ENCODE assay signal across 21 mouse cellular contexts in genomic region chr9:63356278-63356677, GRCm38 (mm10). TPM values are rescaled to one million over a fixed set of nuclear protein-coding genes. Genes with fewer than 3 reads are reported as not detected.
A peak's percentile ranks its signal among the peaks of the same experiment; 100 is the strongest.
DNase-seq lines count a peak whose midpoint lies in the region; ATAC-seq and TF ChIP-seq lines count a peak whose summit lies in the region.
"Had no signal": no experiment of that assay in that cellular context is flagged by ENCODE, and none has a peak within 500 bp of the region (broad histone marks: within the 10 kb centered on the region; RNA-seq: fewer than 3 reads in every experiment).

No protein-coding gene starts in this region.

- H3K4me2 ChIP-seq in kidney, embryonic 15.5 days = no peak overlapping the region
- no peak overlapping the region for H3K4me2 ChIP-seq in kidney, postnatal 0 days (ENCODE audit: low read length)
- no peak overlapping the region for H3K4me2 ChIP-seq in midbrain, embryonic 11.5 days
- H3K4me2 ChIP-seq in midbrain, embryonic 16.5 days (ENCODE audit: low read length) = no peak overlapping the region
- H3K4me2 ChIP-seq: embryonic facial prominence, embryonic 12.5 days; forebrain, embryonic 13.5 days; forebrain, embryonic 15.5 days had no signal

- H3K9me3 ChIP-seq in kidney, embryonic 15.5 days (replicated peaks) = no peaks in the 10 kb centered on the region
- H3K9me3 ChIP-seq in kidney, postnatal 0 days (replicated peaks; ENCODE audit: low read length) = no peaks in the 10 kb centered on the region
- no peaks in the 10 kb centered on the region for H3K9me3 ChIP-seq in midbrain, embryonic 11.5 days (ENCODE audit: control insufficient read depth, low read length)
- H3K9me3 ChIP-seq in midbrain, embryonic 16.5 days (replicated peaks; ENCODE audit: control insufficient read depth, low read length, poor library complexity, severe bottlenecking) = no peaks in the 10 kb centered on the region
- H3K9me3 ChIP-seq: embryonic facial prominence, embryonic 10.5 days; embryonic facial prominence, embryonic 12.5 days; forebrain, embryonic 13.5 days; forebrain, embryonic 15.5 days had no signal

- WGBS in kidney, embryonic 15.5 days = 31% methylated on average over 9 of the region's 9 CpGs
- 39% methylated on average over 9 of the region's 9 CpGs for WGBS in kidney, postnatal 0 days
- 96% methylated on average over 9 of the region's 9 CpGs for WGBS in midbrain, embryonic 11.5 days
- WGBS in midbrain, embryonic 16.5 days = 89% methylated on average over 9 of the region's 9 CpGs

- H3K27me3 ChIP-seq in kidney, embryonic 15.5 days = no peaks in the 10 kb centered on the region
- no peaks in the 10 kb centered on the region for H3K27me3 ChIP-seq in kidney, postnatal 0 days (ENCODE audit: insufficient read depth, low read length)
- no peaks in the 10 kb centered on the region for H3K27me3 ChIP-seq in midbrain, embryonic 11.5 days (ENCODE audit: control insufficient read depth, insufficient read depth, low read length)
- no peaks in the 10 kb centered on the region for H3K27me3 ChIP-seq in midbrain, embryonic 16.5 days (ENCODE audit: control insufficient read depth, insufficient read depth, low read depth, low read length)
- H3K27me3 ChIP-seq: embryonic facial prominence, embryonic 12.5 days; forebrain, embryonic 13.5 days; forebrain, embryonic 15.5 days had no signal

- H3K4me1 ChIP-seq in kidney, embryonic 15.5 days = peaks cover 23% of the 10 kb centered on the region
- no peaks in the 10 kb centered on the region; the same call in 1 of the 2 replicates for H3K4me1 ChIP-seq in kidney, postnatal 0 days (replicated peaks; ENCODE audit: insufficient read depth, low read length)
- no peaks in the 10 kb centered on the region for H3K4me1 ChIP-seq in midbrain, embryonic 11.5 days (ENCODE audit: control insufficient read depth, insufficient read depth, low read length)
- H3K4me1 ChIP-seq in midbrain, embryonic 16.5 days (ENCODE audit: control insufficient read depth, insufficient read depth, low read length) = no peaks in the 10 kb centered on the region
- H3K4me1 ChIP-seq: forebrain, embryonic 13.5 days; forebrain, embryonic 15.5 days had no signal

- H3K36me3 ChIP-seq in kidney, embryonic 15.5 days = 0 out of 2 replicates have a peak, but pooled peaks cover 3% of the 10 kb centered on the region
- H3K36me3 ChIP-seq in kidney, postnatal 0 days (ENCODE audit: insufficient read depth, low read length) = no peaks in the 10 kb centered on the region
- H3K36me3 ChIP-seq in midbrain, embryonic 11.5 days (ENCODE audit: control insufficient read depth, insufficient read depth, low read length) = no peaks in the 10 kb centered on the region
- H3K36me3 ChIP-seq in midbrain, embryonic 16.5 days (ENCODE audit: control insufficient read depth, insufficient read depth, low read length) = no peaks in the 10 kb centered on the region
- H3K36me3 ChIP-seq: forebrain, embryonic 15.5 days had no signal

- peak; percentile 20 for DNase-seq in adrenal gland, adult 2 months
- no peak for DNase-seq in adrenal gland, adult 18-20 months (ENCODE audit: low spot score in 2 of 2)
- DNase-seq in kidney, adult 9 months = no peak
- DNase-seq in kidney, postnatal 0 days (ENCODE audit: low spot score) = peak; percentile 66
- no peak for DNase-seq in kidney, postnatal 10 days
- DNase-seq in midbrain, embryonic 11.5 days (ENCODE audit: low spot score, missing footprints) = peak; percentile 2
- DNase-seq: adrenal gland, postnatal 10 days; adrenal gland, postnatal 25 days; B cell, adult 2 months; cerebellum, adult 11-12 months; cerebellum, adult 2 months; cerebellum, adult 9-10 months; cerebellum, postnatal 10 days; cerebellum, postnatal 25 days; forebrain, postnatal 0 days had no signal

- no peak overlapping the region for H3K4me3 ChIP-seq in kidney, embryonic 15.5 days (replicated peaks)
- H3K4me3 ChIP-seq in kidney, postnatal 0 days (replicated peaks; ENCODE audit: low read depth, low read length) = no peak overlapping the region
- H3K4me3 ChIP-seq in midbrain, embryonic 11.5 days (ENCODE audit: low read depth, low read length) = no peak overlapping the region
- H3K4me3 ChIP-seq in midbrain, embryonic 16.5 days (ENCODE audit: low read depth, low read length) = no peak overlapping the region
- H3K4me3 ChIP-seq: embryonic facial prominence, embryonic 10.5 days; embryonic facial prominence, embryonic 12.5 days; forebrain, embryonic 13.5 days; forebrain, embryonic 15.5 days had no signal

- no peak for ATAC-seq in kidney, embryonic 15.5 days (replicated peaks; ENCODE audit: low FRiP score)
- no peak for ATAC-seq in kidney, postnatal 0 days (replicated peaks; ENCODE audit: low FRiP score, low read depth)
- no peak for ATAC-seq in midbrain, embryonic 11.5 days (ENCODE audit: low FRiP score)
- ATAC-seq in midbrain, embryonic 16.5 days = no peak
- ATAC-seq: forebrain, embryonic 13.5 days; forebrain, embryonic 15.5 days; forebrain, postnatal 0 days had no signal

- TF ChIP-seq CTCF in kidney, postnatal 0 days (IDR thresholded peaks at IDR 0.05; ENCODE audit: low read depth) = no peak

- no peak overlapping the region for H3K9ac ChIP-seq in kidney, embryonic 15.5 days
- no peak overlapping the region for H3K9ac ChIP-seq in kidney, postnatal 0 days (ENCODE audit: low read depth, low read length)
- H3K9ac ChIP-seq in midbrain, embryonic 11.5 days (ENCODE audit: low read length) = no peak overlapping the region
- H3K9ac ChIP-seq in midbrain, embryonic 16.5 days (ENCODE audit: low read depth, low read length) = no peak overlapping the region
- H3K9ac ChIP-seq: embryonic facial prominence, embryonic 12.5 days; forebrain, embryonic 13.5 days; forebrain, embryonic 15.5 days; forebrain, postnatal 0 days had no signal

- H3K27ac ChIP-seq in kidney, embryonic 15.5 days = 0 out of 2 replicates have a peak overlapping the region, but pooled peaks have one; percentile 3
- H3K27ac ChIP-seq in kidney, postnatal 0 days = no peak overlapping the region
- H3K27ac ChIP-seq in midbrain, embryonic 11.5 days (ENCODE audit: low read depth, low read length) = no peak overlapping the region
- H3K27ac ChIP-seq in midbrain, embryonic 16.5 days (ENCODE audit: low read length) = no peak overlapping the region
- H3K27ac ChIP-seq: embryonic facial prominence, embryonic 10.5 days; embryonic facial prominence, embryonic 12.5 days; forebrain, embryonic 13.5 days; forebrain, embryonic 15.5 days had no signal

RNA-seq across cellular contexts. Expression of gene Map2k5, which starts 21.4 kb away (rescaled TPM):
- 10 to 100 TPM; 23.9 to 31.1 TPM for total RNA-seq in adrenal gland, adult 2 months (2021)
- 86.9 and 96.0 TPM in 2 replicates for polyA plus RNA-seq in adrenal gland, adult 2 months (2012; rRNA removed)
- 10 to 100 TPM; 21.0 to 28.3 TPM for total RNA-seq in adrenal gland, adult 18-20 months (2021)
- polyA plus RNA-seq in kidney, embryonic 15.5 days (2015; fragmentation: Nextera tagmentation; extraction: Ambion mirVana) = 33.6 and 34.0 TPM in 2 replicates
- 29.5 and 31.4 TPM in 2 replicates for polyA plus RNA-seq in kidney, postnatal 0 days (2015; fragmentation: Nextera tagmentation; extraction: Ambion mirVana)
- polyA plus RNA-seq in midbrain, embryonic 11.5 days (2014; fragmentation: Nextera tagmentation; extraction: Ambion mirVana) = 36.9 and 37.8 TPM in 2 replicates
- 31.2 and 33.2 TPM in 2 replicates for polyA plus RNA-seq in midbrain, embryonic 16.5 days (2015; fragmentation: Nextera tagmentation; extraction: Ambion mirVana)

RNA-seq across cellular contexts. Expression of gene 2300009A05Rik, which starts 42.8 kb away (rescaled TPM):
- total RNA-seq in adrenal gland, adult 2 months (2021) = 10 to 100 TPM; 43.3 to 50.5 TPM
- 228 and 230 TPM in 2 replicates for polyA plus RNA-seq in adrenal gland, adult 2 months (2012; rRNA removed)
- 10 to 100 TPM; 39.8 to 46.9 TPM for total RNA-seq in adrenal gland, adult 18-20 months (2021)
- polyA plus RNA-seq in kidney, embryonic 15.5 days (2015; fragmentation: Nextera tagmentation; extraction: Ambion mirVana) = 53.2 and 57.6 TPM in 2 replicates
- 113 and 127 TPM in 2 replicates for polyA plus RNA-seq in kidney, postnatal 0 days (2015; fragmentation: Nextera tagmentation; extraction: Ambion mirVana)
- polyA plus RNA-seq in midbrain, embryonic 11.5 days (2014; fragmentation: Nextera tagmentation; extraction: Ambion mirVana) = 43.2 and 46.5 TPM in 2 replicates
- polyA plus RNA-seq in midbrain, embryonic 16.5 days (2015; fragmentation: Nextera tagmentation; extraction: Ambion mirVana) = 60.2 and 61.7 TPM in 2 replicates

Comparison
In these comparisons a context has a peak if more than half of its experiments do, and no peak if none do; other contexts are left out.
1. DNase-seq: peak in adrenal gland, adult 2 months (single experiment), kidney, postnatal 0 days (single experiment) and midbrain, embryonic 11.5 days (single experiment); none in adrenal gland, adult 18-20 months (0 of 2), kidney, adult 9 months (single experiment) and kidney, postnatal 10 days (single experiment).